Mouse (Mus musculus) hindbrain, embryonic 11.5 days (tissue): Measurements from ENCODE around the gene Tm7sf2. TPM values are rescaled to one million over a fixed set of nuclear protein-coding genes. Genes with fewer than 3 reads are reported as not detected.

Experiments
- ATAC-seq: fragments of 200-750 bp; cut with Nextera tagmentation; 2 replicates; pipeline ENCODE4 v1.8.0; 2017; ENCODE audit warnings: mild to moderate bottlenecking, moderate TSS enrichment, moderate library complexity; ENCODE audit not compliant: low FRiP score
- DNase-seq: peaks from one replicate; pipeline ENCODE4 v3.0.0-alpha.2; 2015; ENCODE audit warnings: low spot score
- H3K27ac ChIP-seq: fragments of 300-500 bp; sonication (generic); 2 replicates; pipeline ENCODE4 v1.5.1; 2014; ENCODE audit warnings: mild to moderate bottlenecking, low read depth, low read length
- H3K27me3 ChIP-seq: fragments of 300-500 bp; sonication (generic); 2 replicates; pipeline ENCODE4 v1.6.1; 2014; ENCODE audit warnings: mild to moderate bottlenecking, low read length, moderate library complexity, mixed read lengths; ENCODE audit not compliant: control insufficient read depth, insufficient read depth
- H3K36me3 ChIP-seq: fragments of 300-500 bp; sonication (generic); 2 replicates; pipeline ENCODE4 v1.6.1; 2014; ENCODE audit warnings: mild to moderate bottlenecking, low read length, moderate library complexity, mixed read lengths; ENCODE audit not compliant: control insufficient read depth, insufficient read depth
- H3K4me1 ChIP-seq: fragments of 300-500 bp; sonication (generic); replicated peaks from 2 replicates; pipeline ENCODE4 v1.6.1; 2014; ENCODE audit warnings: low read length, mixed read lengths; ENCODE audit not compliant: control insufficient read depth, insufficient read depth
- H3K4me2 ChIP-seq: fragments of 300-500 bp; sonication (generic); replicated peaks from 2 replicates; pipeline ENCODE4 v1.6.1; 2014; ENCODE audit warnings: mild to moderate bottlenecking, low read depth, low read length
- H3K4me3 ChIP-seq: fragments of 300-500 bp; sonication (generic); 2 replicates; pipeline ENCODE4 v1.5.1; 2014; ENCODE audit warnings: low read depth, low read length
- H3K9ac ChIP-seq: fragments of 300-500 bp; sonication (generic); 2 replicates; pipeline ENCODE4 v1.6.1; 2014; ENCODE audit warnings: low read depth, low read length
- H3K9me3 ChIP-seq: fragments of 300-500 bp; sonication (generic); 2 replicates; pipeline ENCODE4 v1.6.1; 2016; ENCODE audit warnings: low read length; ENCODE audit not compliant: control insufficient read depth
- WGBS: fragments of 180-500 bp; shearing (Covaris S2); extraction: QIAGEN DNeasy Blood & Tissue Kit; methylation state at CpG from one replicate; pipeline ENCODE4 v1.1.7; 2014; 5-methylcytosine and 5-hydroxymethylcytosine counted together
- polyA plus RNA-seq: library from polyadenylated mRNA; unstranded; fragments of >200 nt; fragmentation: Nextera tagmentation; extraction: Ambion mirVana; gene quantifications from 2 replicates; pipeline ENCODE4 v1.2.1, GENCODE M21; 2014

The Tm7sf2 gene
- polyA plus RNA-seq, 1 experiment from 2014 or later, result 36.0 TPM

DNA sequence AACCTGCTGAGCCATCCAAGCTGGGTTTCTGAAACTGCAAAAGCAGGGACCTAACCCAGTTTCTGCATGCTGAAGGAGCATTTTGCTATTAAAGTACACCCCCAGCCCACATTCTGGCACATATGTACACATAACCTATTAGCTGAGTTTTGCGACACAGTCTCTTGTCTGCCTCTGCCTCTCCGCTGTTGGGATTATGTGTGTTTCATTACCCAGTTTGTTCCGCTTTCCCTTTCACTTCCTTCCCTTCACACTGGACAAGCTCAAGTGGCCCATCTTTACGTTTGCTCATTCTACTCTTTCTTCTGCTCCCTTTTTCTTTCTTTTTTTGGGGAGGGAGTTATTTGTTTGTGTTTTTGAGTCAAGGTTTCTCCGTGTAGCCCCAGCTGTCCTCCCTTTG is 5.7 kb upstream of the Tm7sf2 start:
- ATAC-seq, result no peak
- no peak overlapping the region for H3K4me3 ChIP-seq
- 0 out of 2 replicates have a peak, but pooled peaks cover 5% of the 10 kb centered on the region for H3K36me3 ChIP-seq
- 97% methylated on average over 5 of the region's 5 CpGs for WGBS
- DNase-seq, result no peak
- no peak overlapping the region for H3K9ac ChIP-seq
- H3K9me3 ChIP-seq, result no peaks in the 10 kb centered on the region
- peaks cover 5% of the 10 kb centered on the region; the same call in 1 of the 2 replicates for H3K4me1 ChIP-seq
- H3K27ac ChIP-seq, result no peak overlapping the region
- H3K4me2 ChIP-seq, result no peak overlapping the region
- H3K27me3 ChIP-seq, result no peaks in the 10 kb centered on the region

DNA sequence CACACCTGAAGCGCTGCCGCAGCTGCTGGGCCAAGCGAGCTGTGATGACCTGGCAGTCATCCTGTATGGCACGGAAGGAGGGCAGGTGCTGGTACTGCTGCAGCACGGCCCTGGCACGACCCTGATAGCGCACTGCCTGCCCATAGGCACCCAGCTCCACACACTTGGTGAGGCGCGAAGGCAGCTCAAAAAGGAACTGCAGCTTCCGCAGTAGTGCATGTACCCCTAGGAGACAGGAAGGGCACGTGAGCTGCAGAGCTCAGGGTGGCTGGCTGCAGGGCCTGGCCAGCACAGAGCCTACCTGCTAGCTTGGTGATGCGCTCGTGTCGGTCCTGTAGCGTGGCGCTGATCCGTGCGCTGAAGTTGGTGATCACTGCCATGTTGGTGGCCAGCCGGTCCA is 3.1 kb upstream of the Tm7sf2 start:
- H3K4me1 ChIP-seq, result peaks cover 10% of the 10 kb centered on the region
- H3K36me3 ChIP-seq, result 0 out of 2 replicates have a peak, but pooled peaks cover 5% of the 10 kb centered on the region
- 94% methylated on average over 19 of the region's 19 CpGs for WGBS
- H3K9ac ChIP-seq, result no peak overlapping the region
- no peak for DNase-seq
- no peaks in the 10 kb centered on the region for H3K27me3 ChIP-seq
- H3K4me2 ChIP-seq, result no peak overlapping the region
- H3K4me3 ChIP-seq, result no peak overlapping the region
- no peaks in the 10 kb centered on the region for H3K9me3 ChIP-seq
- no peak overlapping the region for H3K27ac ChIP-seq
- ATAC-seq, result no peak

DNA sequence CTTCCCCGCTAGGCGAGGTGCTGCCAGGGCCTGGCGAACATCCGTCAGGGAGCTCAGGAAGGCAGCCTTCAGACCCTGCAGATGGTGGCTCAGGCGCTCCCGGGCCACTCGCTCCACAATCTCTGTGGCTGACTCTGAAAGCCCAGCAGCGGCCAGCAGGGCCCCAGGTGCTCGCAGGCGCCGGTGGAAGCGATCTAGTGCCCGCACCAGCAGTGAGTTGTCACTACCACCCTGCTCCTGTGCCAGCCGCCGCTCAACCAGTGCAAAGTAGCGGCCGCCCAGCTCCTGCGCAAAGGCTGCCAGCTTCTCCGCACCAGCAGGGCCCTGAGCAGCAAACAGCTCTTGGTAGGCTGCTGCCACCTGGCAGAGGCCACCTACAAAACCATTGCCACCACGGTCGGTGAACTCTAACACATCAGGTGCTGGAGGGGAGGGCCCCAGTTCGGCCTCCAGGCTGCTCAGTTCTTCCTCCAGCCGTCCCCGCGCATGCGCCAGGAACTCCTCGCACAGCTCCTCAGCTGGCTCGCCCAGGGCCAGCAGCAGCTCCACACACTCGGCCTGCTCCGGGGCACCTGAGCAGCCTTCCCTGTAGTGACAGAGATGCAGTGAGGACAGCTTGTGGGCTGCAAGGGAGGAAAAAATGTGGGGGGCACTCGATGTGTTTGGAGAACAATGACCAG is 2.5 kb upstream of the Tm7sf2 start:
- Histone ChIP-seq H3K4me3 (no peak overlapping the region), H3K9me3 (no peaks in the 10 kb centered on the region), H3K36me3 (0 out of 2 replicates have a peak, but pooled peaks cover 5% of the 10 kb centered on the region), H3K4me1 (peaks cover 7% of the 10 kb centered on the region), H3K4me2 (no peak overlapping the region), H3K9ac (no peak overlapping the region), H3K27me3 (no peaks in the 10 kb centered on the region), H3K27ac (no peak overlapping the region)
- ATAC-seq, result no peak
- WGBS, result 94% methylated on average over 31 of the region's 31 CpGs
- no peak for DNase-seq

DNA sequence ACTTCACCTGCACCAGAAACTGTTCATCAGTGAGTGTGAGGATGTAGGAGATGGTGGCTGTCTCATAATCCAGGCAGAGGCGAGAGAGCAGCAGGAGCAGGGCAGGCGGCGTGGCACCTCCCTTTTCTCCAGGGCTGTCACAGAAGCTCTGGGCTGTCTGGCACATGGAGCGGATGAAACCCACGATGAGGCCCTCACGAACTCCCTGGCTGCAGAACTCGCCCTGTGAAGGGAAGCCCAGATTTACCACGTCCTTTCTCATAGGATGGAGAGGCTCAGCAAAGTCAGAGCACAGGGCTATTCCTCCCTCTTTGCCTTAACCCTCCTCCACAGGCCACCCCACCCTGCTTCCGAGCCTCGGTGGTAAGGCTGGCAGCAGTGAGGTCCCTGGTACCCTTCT is 1.7 kb upstream of the Tm7sf2 start:
- 0 out of 2 replicates have a peak, but pooled peaks cover 5% of the 10 kb centered on the region for H3K36me3 ChIP-seq
- DNase-seq (no peak), ATAC-seq (no peak)

DNA sequence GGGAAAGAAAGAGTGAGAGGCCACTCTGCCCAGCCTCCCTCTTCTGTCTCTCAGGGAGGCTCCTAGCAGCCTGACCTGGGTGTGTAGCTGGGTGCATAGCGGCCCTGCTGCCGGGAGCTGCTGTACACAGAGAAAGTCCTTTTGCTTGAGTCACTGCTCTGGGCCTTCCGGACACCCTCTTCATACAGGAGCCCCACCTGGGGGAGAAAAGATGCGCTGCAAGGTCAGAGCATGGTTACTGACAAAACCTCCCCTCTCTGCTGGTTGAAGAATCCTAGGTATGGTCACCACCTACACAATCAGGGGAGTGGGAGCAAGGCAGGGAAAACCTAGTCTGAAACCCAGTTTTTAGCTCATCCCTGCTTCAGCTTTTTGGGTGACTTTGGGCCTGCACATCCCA is 778 bp upstream of the Tm7sf2 start:
- 78% methylated on average over 4 of the region's 4 CpGs for WGBS
- no peak for ATAC-seq

More for the DNA sequence above, 1.7 kb upstream of the Tm7sf2 start:
- WGBS, result 97% methylated on average over 10 of the region's 10 CpGs
- Histone ChIP-seq H3K4me3 (no peak overlapping the region), H3K9me3 (no peaks in the 10 kb centered on the region), H3K27ac (no peak overlapping the region), H3K27me3 (no peaks in the 10 kb centered on the region), H3K4me1 (peaks cover 7% of the 10 kb centered on the region), H3K9ac (no peak overlapping the region), H3K4me2 (no peak overlapping the region)

DNA sequence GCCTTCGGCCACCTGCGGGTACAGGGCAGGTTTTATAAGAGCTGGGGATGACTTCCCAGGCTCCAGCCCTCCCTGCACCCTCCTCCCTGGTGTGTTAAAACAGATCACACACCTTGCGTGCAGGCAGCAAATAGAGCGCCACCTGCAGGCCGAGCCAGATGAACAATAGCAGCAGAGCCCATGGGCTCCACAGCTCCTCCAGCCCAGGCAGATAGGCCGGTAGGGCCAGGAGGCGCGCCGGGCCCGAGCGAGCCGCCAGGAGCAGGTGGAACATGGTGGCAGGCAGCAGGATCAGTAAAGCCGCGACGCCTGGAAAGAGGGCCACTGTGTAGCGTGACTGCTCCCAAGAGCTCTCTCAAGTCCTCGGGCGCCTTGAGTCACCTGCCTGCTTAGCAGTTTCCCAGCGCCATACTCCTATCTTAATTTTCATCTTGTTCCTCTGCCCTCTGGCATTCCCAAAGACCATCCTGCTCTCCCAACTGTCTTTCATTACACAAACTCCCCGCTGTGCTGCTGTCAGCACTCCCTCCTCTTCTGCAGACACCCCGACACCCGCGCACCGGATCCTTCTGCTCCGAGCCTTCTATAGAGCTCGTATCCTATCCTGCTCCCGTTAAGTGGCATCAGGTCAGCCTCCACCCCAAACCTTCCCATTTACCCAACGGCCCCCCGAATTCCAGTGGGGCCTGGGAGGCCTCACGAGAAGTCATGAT is 1.0 kb downstream of the Tm7sf2 start:
- peak; percentile 91 for DNase-seq
- peak; percentile 77 for ATAC-seq
- Histone ChIP-seq H3K4me1 (peaks cover 9% of the 10 kb centered on the region), H3K27ac (peak overlapping the region; percentile 82), H3K9me3 (no peaks in the 10 kb centered on the region), H3K36me3 (0 out of 2 replicates have a peak, but pooled peaks cover 5% of the 10 kb centered on the region), H3K27me3 (no peaks in the 10 kb centered on the region), H3K9ac (peak overlapping the region; percentile 76), H3K4me3 (peak overlapping the region; percentile 56), H3K4me2 (peak overlapping the region; percentile 94)
- WGBS, result 1% methylated on average over 30 of the region's 30 CpGs

More for the DNA sequence above, 778 bp upstream of the Tm7sf2 start:
- Histone ChIP-seq H3K4me3 (no peak overlapping the region), H3K27ac (no peak overlapping the region), H3K9me3 (no peaks in the 10 kb centered on the region), H3K4me2 (no peak overlapping the region), H3K36me3 (0 out of 2 replicates have a peak, but pooled peaks cover 5% of the 10 kb centered on the region), H3K27me3 (no peaks in the 10 kb centered on the region), H3K9ac (no peak overlapping the region), H3K4me1 (peaks cover 7% of the 10 kb centered on the region)
- DNase-seq, result no peak

DNA sequence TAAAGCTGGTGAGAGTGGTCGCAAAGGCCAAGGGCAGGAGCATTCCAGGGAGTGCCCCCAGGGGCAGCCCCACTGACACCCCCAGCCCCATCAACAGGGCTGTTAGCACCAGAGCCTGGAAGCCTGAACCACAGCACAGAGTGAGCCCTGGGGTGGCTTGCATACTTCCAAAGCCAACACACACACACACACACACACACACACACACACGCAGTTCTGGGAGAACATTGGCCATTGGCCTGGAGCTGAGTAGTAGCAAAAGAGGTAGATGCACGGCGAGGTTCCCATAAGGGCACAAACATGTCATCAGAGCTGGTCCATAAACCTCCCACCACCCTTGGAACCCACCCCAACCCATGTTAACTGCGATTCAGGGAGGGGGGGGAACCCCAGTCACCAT is 1.6 kb downstream of the Tm7sf2 start:
- peak overlapping the region; percentile 56 for H3K4me3 ChIP-seq
- no peaks in the 10 kb centered on the region for H3K9me3 ChIP-seq
- peaks cover 12% of the 10 kb centered on the region for H3K4me1 ChIP-seq
- H3K9ac ChIP-seq, result peak overlapping the region; percentile 76
- H3K27me3 ChIP-seq, result no peaks in the 10 kb centered on the region
- ATAC-seq (no peak), DNase-seq (no peak)
- WGBS, result 35% methylated on average over 5 of the region's 5 CpGs
- peak overlapping the region; percentile 82; the same call in 1 of the 2 replicates for H3K27ac ChIP-seq
- peak overlapping the region; percentile 94 for H3K4me2 ChIP-seq
- H3K36me3 ChIP-seq, result 0 out of 2 replicates have a peak, but pooled peaks cover 5% of the 10 kb centered on the region

DNA sequence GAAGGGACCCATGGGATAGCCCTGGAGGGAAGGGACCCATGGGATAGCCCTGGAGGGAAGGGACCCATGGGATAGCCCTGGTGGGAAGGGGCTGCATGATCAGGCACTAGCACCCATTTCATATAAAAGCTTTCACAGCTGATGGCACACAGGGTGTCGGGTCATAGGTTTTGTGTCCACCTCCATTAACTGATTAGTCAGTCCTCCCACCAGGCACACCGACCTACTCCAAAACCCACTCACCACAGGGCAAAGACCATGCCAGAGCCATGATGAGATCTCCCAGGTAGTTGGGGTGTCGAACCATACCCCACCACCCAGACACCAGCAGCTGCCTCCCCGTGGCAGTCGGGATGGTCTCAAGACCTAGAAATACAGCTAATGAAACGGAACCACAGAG is 5.1 kb downstream of the Tm7sf2 start:
- peaks cover 3% of the 10 kb centered on the region for H3K36me3 ChIP-seq
- ATAC-seq (no peak), DNase-seq (no peak)
- H3K4me2 ChIP-seq, result no peak overlapping the region
- H3K4me1 ChIP-seq, result peaks cover 14% of the 10 kb centered on the region
- 97% methylated on average over 6 of the region's 6 CpGs for WGBS
- H3K9me3 ChIP-seq, result no peaks in the 10 kb centered on the region
- H3K9ac ChIP-seq, result no peak overlapping the region
- no peak overlapping the region for H3K27ac ChIP-seq
- H3K27me3 ChIP-seq, result no peaks in the 10 kb centered on the region
- H3K4me3 ChIP-seq, result no peak overlapping the region
